Mouse (Mus musculus) fibroblast of lung, adult 2 months (primary cell): ENCODE results near the gene Zc3h7a.
A peak's percentile ranks its signal among the peaks of the same experiment; 100 is the strongest.
"Not testable (repeated sequence)": the region's sequence is repeated elsewhere in the genome, so short reads cannot be mapped to it uniquely, and the experiment has no call there.

Experiments used
- DNase-seq: peaks from one replicate; pipeline ENCODE4 v3.0.0-alpha.2; 2011; ENCODE audit warnings: low read depth

Zc3h7a gene

GRCm38 (mm10) chr16:11176208-11176883, at the start of gene Zc3h7a:
Zc3h7a (minus strand) TSS chr16:11176393.
- peak; percentile 79 for DNase-seq

- DNase-seq, result no peak
Observed at GRCm38 (mm10) chr16:11217801-11218200, 41.6 kb upstream of the Zc3h7a start.

- DNase-seq, result no peak
Observed at GRCm38 (mm10) chr16:11203600-11204390, 27.6 kb upstream of the Zc3h7a start.

GRCm38 (mm10) chr16:11202571-11203554, 26.7 kb upstream of the Zc3h7a start, which contains the start of gene Rsl1d1:
Rsl1d1 (minus strand) TSS chr16:11203331.
- DNase-seq, result peak; percentile 84

- DNase-seq, result no peak
Observed at GRCm38 (mm10) chr16:11201740-11202394, 25.7 kb upstream of the Zc3h7a start.

GRCm38 (mm10) chr16:11200247-11200646, 24.1 kb upstream of the Zc3h7a start:
- no peak for DNase-seq

- DNase-seq, result no peak
Observed at GRCm38 (mm10) chr16:11198467-11198866, 22.3 kb upstream of the Zc3h7a start.

GRCm38 (mm10) chr16:11197052-11197451, 20.9 kb upstream of the Zc3h7a start:
- DNase-seq, result no peak

- no peak for DNase-seq
Observed at GRCm38 (mm10) chr16:11193231-11193630, 17.0 kb upstream of the Zc3h7a start.

GRCm38 (mm10) chr16:11190150-11190549, 14.0 kb upstream of the Zc3h7a start:
- DNase-seq, result no peak

- DNase-seq, result no peak
Observed at GRCm38 (mm10) chr16:11177404-11177803, 1.2 kb upstream of the Zc3h7a start.

- DNase-seq, result no peak
Observed at GRCm38 (mm10) chr16:11176884-11177244, 671 bp upstream of the Zc3h7a start.

GRCm38 (mm10) chr16:11175489-11176207, 545 bp downstream of the Zc3h7a start:
- no peak for DNase-seq

GRCm38 (mm10) chr16:11175100-11175488, 1.1 kb downstream of the Zc3h7a start:
- no peak for DNase-seq

GRCm38 (mm10) chr16:11174671-11175081, 1.5 kb downstream of the Zc3h7a start:
- DNase-seq, result peak; percentile 44

- no peak for DNase-seq
Observed at GRCm38 (mm10) chr16:11171679-11172078, 4.5 kb downstream of the Zc3h7a start.

GRCm38 (mm10) chr16:11166431-11166830, 9.8 kb downstream of the Zc3h7a start:
- DNase-seq, result no peak

GRCm38 (mm10) chr16:11164695-11165255, 11.4 kb downstream of the Zc3h7a start:
- DNase-seq, result no peak

- DNase-seq, result not testable (repeated sequence)
Observed at GRCm38 (mm10) chr16:11157721-11158120, 18.5 kb downstream of the Zc3h7a start.

GRCm38 (mm10) chr16:11154500-11154899, 21.7 kb downstream of the Zc3h7a start:
- DNase-seq, result no peak
